Mouse (Mus musculus) bone marrow, adult 2 months (tissue): Measurements from ENCODE around the gene Wif1.

Experiments
- CTCF ChIP-seq: fragments of 200-500 bp; IDR thresholded peaks from 2 replicates; pipeline ENCODE4 v1.5.1; 2011; ENCODE audit warnings: low read length, control low read depth; ENCODE audit not compliant: control insufficient read depth, insufficient read depth
- POLR2A ChIP-seq: fragments of 200-500 bp; IDR thresholded peaks from 2 replicates; pipeline ENCODE4 v1.6.1; 2011; ENCODE audit warnings: low read depth, mild to moderate bottlenecking, control low read depth, low read length, borderline replicate concordance; ENCODE audit not compliant: control insufficient read depth

DNA sequence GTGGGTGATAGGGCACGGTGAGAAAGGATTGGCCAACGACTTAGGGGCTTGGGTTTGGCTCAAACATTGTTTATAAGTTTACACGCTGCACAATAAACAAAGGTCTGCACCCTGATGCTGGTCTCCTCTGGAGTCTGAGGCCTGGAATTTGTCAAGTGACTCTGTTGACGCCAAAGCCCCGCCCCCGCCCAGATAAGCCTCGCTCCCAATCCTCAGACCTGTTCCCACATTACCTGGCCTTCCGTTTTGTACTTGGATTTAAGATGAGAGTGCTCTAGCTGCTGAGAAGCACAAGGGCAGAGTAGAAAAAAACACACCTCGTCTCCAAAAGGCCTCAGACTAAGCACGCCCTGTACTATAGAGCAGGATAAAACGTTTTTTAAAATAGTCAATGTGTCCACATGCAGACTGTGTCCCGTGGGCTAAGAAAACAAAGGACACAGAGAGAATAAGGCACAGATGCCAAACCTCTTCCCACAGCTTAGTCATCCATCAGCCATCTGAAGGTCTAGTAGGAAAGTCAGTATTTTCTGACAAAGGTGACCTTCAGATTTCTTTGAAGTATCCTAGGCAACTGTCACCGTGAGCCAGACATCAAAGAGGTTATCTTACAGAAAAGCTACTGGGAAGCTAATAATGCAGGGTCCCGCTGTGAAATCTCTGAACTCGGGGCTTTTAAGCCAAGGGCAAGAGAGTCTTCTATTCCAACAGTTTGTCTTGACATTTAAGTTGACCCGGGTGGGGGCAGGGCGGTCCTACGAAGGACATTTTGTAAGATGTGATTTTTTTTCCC lies 16.9 kb upstream of the Wif1 start:
- TF ChIP-seq CTCF = no peak
- no peak for TF ChIP-seq POLR2A
